Comparison of ENCODE assay signal across 8 mouse cellular contexts in genomic region chr8:122550995-122551264, GRCm38 (mm10). TPM values are rescaled to one million over a fixed set of nuclear protein-coding genes. Genes with fewer than 3 reads are reported as not detected.
DNase-seq lines count a peak whose midpoint lies in the region; ATAC-seq and TF ChIP-seq lines count a peak whose summit lies in the region.

No protein-coding gene starts in this region.

- H3K4me1 ChIP-seq in heart, embryonic 13.5 days, result peaks cover 53% of the 10 kb centered on the region
- H3K4me1 ChIP-seq in E14TG2a.4 (replicated peaks; ENCODE audit: low read depth, low read length), result peaks cover 76% of the 10 kb centered on the region
- peaks cover 23% of the 10 kb centered on the region for H3K4me1 ChIP-seq in forebrain, embryonic 15.5 days
- peaks cover 53% of the 10 kb centered on the region for H3K4me1 ChIP-seq in liver, embryonic 16.5 days (ENCODE audit: control insufficient read depth, low read depth, low read length)

- TF ChIP-seq CTCF in E14TG2a.4 (conservative IDR thresholded peaks at IDR 0.05; ENCODE audit: low read length), result no peak

- H3K27ac ChIP-seq in heart, embryonic 13.5 days (replicated peaks), result peak overlapping the region; percentile 84
- H3K27ac ChIP-seq in forebrain, embryonic 15.5 days (replicated peaks), result no peak overlapping the region
- H3K27ac ChIP-seq in liver, embryonic 16.5 days (ENCODE audit: low read length), result peak overlapping the region; percentile 96

- no peaks in the 10 kb centered on the region for H3K36me3 ChIP-seq in heart, embryonic 13.5 days
- peaks cover 27% of the 10 kb centered on the region for H3K36me3 ChIP-seq in E14TG2a.4 (ENCODE audit: insufficient read depth, low read length)
- H3K36me3 ChIP-seq in forebrain, embryonic 15.5 days, result no peaks in the 10 kb centered on the region
- H3K36me3 ChIP-seq in liver, embryonic 16.5 days (ENCODE audit: control insufficient read depth, insufficient read depth), result no peaks in the 10 kb centered on the region

- H3K4me3 ChIP-seq in heart, embryonic 13.5 days, result peak overlapping the region; percentile 72
- H3K4me3 ChIP-seq in E14TG2a.4 (replicated peaks; ENCODE audit: low read length), result peak overlapping the region; percentile 88
- H3K4me3 ChIP-seq in forebrain, embryonic 15.5 days, result peak overlapping the region; percentile 47
- peak overlapping the region; percentile 82 for H3K4me3 ChIP-seq in liver, embryonic 16.5 days (ENCODE audit: low read depth, low read length)

- H3K9ac ChIP-seq in heart, embryonic 13.5 days, result peak overlapping the region; percentile 90
- peak overlapping the region; percentile 26 for H3K9ac ChIP-seq in forebrain, embryonic 15.5 days (replicated peaks)
- peak overlapping the region; percentile 91 for H3K9ac ChIP-seq in liver, embryonic 16.5 days (ENCODE audit: low read depth, low read length)

- DNase-seq in heart, adult 18-20 months, result no peak
- no peak for DNase-seq in right cerebral cortex, postnatal 25 days
- no peak for DNase-seq in adrenal gland, adult 18-20 months (ENCODE audit: low spot score in 2 of 2)

- no peaks in the 10 kb centered on the region for H3K27me3 ChIP-seq in heart, embryonic 13.5 days (replicated peaks)
- H3K27me3 ChIP-seq in E14TG2a.4 (ENCODE audit: insufficient read depth, low read length), result peaks cover 3% of the 10 kb centered on the region; the same call in 1 of the 2 replicates
- peaks cover 20% of the 10 kb centered on the region for H3K27me3 ChIP-seq in forebrain, embryonic 15.5 days
- H3K27me3 ChIP-seq in liver, embryonic 16.5 days (ENCODE audit: control insufficient read depth, insufficient read depth, low read depth, low read length), result no peaks in the 10 kb centered on the region

- WGBS in heart, embryonic 13.5 days, result under 1% methylated on average over 37 of the region's 43 CpGs
- under 1% methylated on average over 41 of the region's 43 CpGs for WGBS in forebrain, embryonic 15.5 days
- whole genome bisulfite sequencing in liver, embryonic 16.5 days (ENCODE audit: insufficient replicate concordance), result 0% methylated on average over 42 of the region's 43 CpGs

- peak overlapping the region; percentile 80 for H3K4me2 ChIP-seq in heart, embryonic 13.5 days
- peak overlapping the region; percentile 67 for H3K4me2 ChIP-seq in forebrain, embryonic 15.5 days (replicated peaks)
- peak overlapping the region; percentile 95 for H3K4me2 ChIP-seq in liver, embryonic 16.5 days (ENCODE audit: low read depth, low read length)

- H3K9me3 ChIP-seq in heart, embryonic 13.5 days, result no peaks in the 10 kb centered on the region
- H3K9me3 ChIP-seq in E14TG2a.4 (ENCODE audit: low read length), result no peaks in the 10 kb centered on the region
- no peaks in the 10 kb centered on the region for H3K9me3 ChIP-seq in forebrain, embryonic 15.5 days
- H3K9me3 ChIP-seq in liver, embryonic 16.5 days (replicated peaks; ENCODE audit: control insufficient read depth, low read length), result no peaks in the 10 kb centered on the region

- no peak; the same call in 1 of the 2 replicates for ATAC-seq in heart, embryonic 13.5 days (ENCODE audit: extremely low read depth, insufficient number of reproducible peaks, low FRiP score, low TSS enrichment)
- ATAC-seq in forebrain, embryonic 15.5 days (replicated peaks), result no peak
- peak; percentile 22 for ATAC-seq in liver, embryonic 16.5 days (ENCODE audit: low read depth)
- no peak for ATAC-seq in CD4-positive, CD25-positive, alpha-beta regulatory T cell, adult 4 months

RNA-seq across cellular contexts. Expression of gene Piezo1, which starts 0.2 kb away (rescaled TPM):
- polyA plus RNA-seq in heart, embryonic 13.5 days (2015; fragmentation: Nextera tagmentation; extraction: Ambion mirVana), result 12.9 and 15.4 TPM in 2 replicates
- 10 to 100 TPM; 11.4 to 13.3 TPM for total RNA-seq in heart, adult 18-20 months (2021)
- polyA plus RNA-seq in forebrain, embryonic 15.5 days (2015; fragmentation: Nextera tagmentation; extraction: Ambion mirVana), result 2.1 and 2.6 TPM in 2 replicates
- 11.3 and 15.5 TPM in 2 replicates for polyA plus RNA-seq in liver, embryonic 16.5 days (2015; fragmentation: Nextera tagmentation; extraction: Ambion mirVana)
- 10 to 100 TPM; 15.3 to 22.7 TPM for polyA plus RNA-seq in CD4-positive, CD25-positive, alpha-beta regulatory T cell, adult 4 months (2017; shearing (Covaris generic))
- 10 to 100 TPM; 14.1 to 28.4 TPM for total RNA-seq in adrenal gland, adult 18-20 months (2021)

RNA-seq across cellular contexts. Expression of gene Cdt1, which starts 16.9 kb away (rescaled TPM):
- polyA plus RNA-seq in heart, embryonic 13.5 days (2015; fragmentation: Nextera tagmentation; extraction: Ambion mirVana), result 31.0 and 34.6 TPM in 2 replicates
- 1 to 10 TPM; 2.5 to 2.8 TPM for total RNA-seq in heart, adult 18-20 months (2021)
- 14.6 and 16.3 TPM in 2 replicates for polyA plus RNA-seq in forebrain, embryonic 15.5 days (2015; fragmentation: Nextera tagmentation; extraction: Ambion mirVana)
- 34.7 and 41.1 TPM in 2 replicates for polyA plus RNA-seq in liver, embryonic 16.5 days (2015; fragmentation: Nextera tagmentation; extraction: Ambion mirVana)
- 10 to 100 TPM in 1 of 2 experiments, 1 to 10 TPM in 1; 8.2 to 12.6 TPM for polyA plus RNA-seq in CD4-positive, CD25-positive, alpha-beta regulatory T cell, adult 4 months (2017; shearing (Covaris generic))
- 1 to 10 TPM; 4.7 to 4.9 TPM for total RNA-seq in adrenal gland, adult 18-20 months (2021)

RNA-seq across cellular contexts. Expression of gene Aprt, which starts 25.8 kb away (rescaled TPM):
- polyA plus RNA-seq in heart, embryonic 13.5 days (2015; fragmentation: Nextera tagmentation; extraction: Ambion mirVana), result 251 and 271 TPM in 2 replicates
- total RNA-seq in heart, adult 18-20 months (2021), result 10 to 100 TPM; 40.8 to 42.7 TPM
- polyA plus RNA-seq in forebrain, embryonic 15.5 days (2015; fragmentation: Nextera tagmentation; extraction: Ambion mirVana), result 187 TPM in 2 replicates
- 196 and 204 TPM in 2 replicates for polyA plus RNA-seq in liver, embryonic 16.5 days (2015; fragmentation: Nextera tagmentation; extraction: Ambion mirVana)
- 100 to 1,000 TPM; 146 to 207 TPM for polyA plus RNA-seq in CD4-positive, CD25-positive, alpha-beta regulatory T cell, adult 4 months (2017; shearing (Covaris generic))
- 10 to 100 TPM; 71.3 to 71.7 TPM for total RNA-seq in adrenal gland, adult 18-20 months (2021)

Comparison
In these comparisons a context has a peak if more than half of its experiments do, and no peak if none do; other contexts are left out.
1. H3K9ac ChIP-seq: peak in every context shown above with its lines; median percentile 91 in liver, embryonic 16.5 days; 90 in heart, embryonic 13.5 days; 26 in forebrain, embryonic 15.5 days.